Mouse (Mus musculus) liver, embryonic 14.5 days (tissue): ENCODE measurements around the gene Golga7b.

ENCODE experiments used
- CTCF ChIP-seq: IDR thresholded peaks from 2 replicates; pipeline ENCODE4 v1.5.1; 2016; ENCODE audit warnings: antibody characterized with exemption, low read depth, control low read depth
- EP300 ChIP-seq: IDR thresholded peaks from 2 replicates; pipeline ENCODE4 v1.6.1; 2016; ENCODE audit warnings: antibody characterized with exemption, low read depth

- TF ChIP-seq CTCF (no peak), EP300 (no peak)
These were observed 70.5 kb downstream of the Golga7b start for GRCm38 (mm10) chr19:42317648-42318425.
